Mouse (Mus musculus) regulatory T cell (primary cell): ENCODE measurements around the gene Rap1gap.

Experiments
- in situ Hi-C: fragments of 300-600 bp; cut with MboI, MseI; formaldehyde crosslinking; loops from one replicate; pipeline ENCODE4 v1.15.1; 2025; ENCODE audit warnings: high pct_unique_total_duplicates

Gene Rap1gap

DNA sequence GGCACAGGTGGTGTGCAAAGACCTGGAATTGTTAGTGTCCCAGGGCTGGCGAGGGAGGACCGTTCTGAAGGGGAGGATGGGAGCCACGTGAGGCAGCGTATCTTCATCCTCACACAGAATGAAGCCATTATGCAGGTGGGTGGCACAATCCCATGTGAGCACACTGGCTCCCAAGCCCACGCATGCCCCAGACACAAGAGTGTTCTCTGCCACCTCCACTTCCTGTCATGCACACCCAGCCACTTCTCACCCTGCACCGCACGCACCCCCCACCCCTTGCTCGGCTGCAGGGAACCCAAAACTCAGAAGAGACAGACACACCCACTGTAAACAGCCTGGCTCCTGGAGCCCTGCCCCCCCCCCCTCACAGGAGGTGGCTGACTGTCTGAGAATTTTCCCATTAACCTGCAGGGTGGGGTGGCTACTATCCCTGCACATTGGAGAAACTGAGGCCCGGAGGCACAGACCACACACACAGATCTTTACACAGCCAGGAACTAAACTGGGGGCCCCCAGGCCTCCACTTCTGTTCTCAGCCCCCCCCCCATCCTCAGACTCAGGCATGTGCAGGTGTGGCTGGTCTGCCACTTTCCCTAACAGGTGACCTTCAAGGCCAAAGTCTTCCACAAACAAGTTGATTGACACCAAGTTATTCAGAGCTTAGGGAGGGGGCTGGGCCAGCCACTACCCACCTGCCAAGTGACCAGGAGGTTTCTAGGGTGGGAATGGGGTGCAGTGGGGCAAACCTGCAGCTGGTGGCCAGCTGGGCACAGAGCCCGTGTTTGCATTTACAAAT, 27.8 kb downstream of the Rap1gap start:
- in situ Hi-C loops, result no loop called here

DNA sequence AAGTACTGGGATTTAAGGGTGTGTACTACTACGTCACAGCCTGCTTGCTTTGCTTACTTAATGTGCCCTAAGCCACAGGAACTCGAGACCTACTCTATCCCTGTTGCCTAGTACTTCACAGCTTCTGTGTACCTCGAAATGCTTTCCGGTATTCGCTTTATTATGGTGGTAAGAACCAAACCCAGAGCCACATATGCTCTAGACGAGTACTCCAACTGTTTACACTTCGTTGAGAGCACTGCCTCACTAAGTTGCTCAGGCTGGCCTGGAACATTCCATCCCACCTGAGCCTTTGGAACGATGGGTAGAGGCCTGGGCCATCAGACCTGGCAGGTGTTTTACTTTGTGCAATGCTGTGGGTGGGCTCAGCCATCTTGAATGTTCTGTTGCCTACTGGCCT, 30.8 kb downstream of the Rap1gap start:
- in situ Hi-C loops, result no loop called here

DNA sequence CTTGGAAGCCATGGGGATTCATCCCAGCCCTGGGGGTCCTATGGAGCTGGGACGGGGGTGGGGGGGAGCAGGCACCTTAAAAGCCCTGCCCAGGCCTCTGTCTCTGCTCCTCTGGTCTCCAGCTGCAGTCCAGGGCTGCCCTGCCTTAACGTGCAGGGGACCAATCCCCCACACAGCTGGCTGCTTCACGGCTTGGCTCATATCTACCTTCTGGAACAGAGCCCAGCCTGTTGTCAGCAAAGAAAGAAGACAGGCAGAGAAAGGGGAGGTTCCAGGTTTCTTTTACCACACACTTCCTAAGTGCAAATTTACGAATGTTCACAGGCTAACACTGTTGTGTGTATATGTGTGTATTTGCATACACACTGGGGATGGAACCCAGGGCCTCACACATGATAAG, 31.4 kb downstream of the Rap1gap start:
- in situ Hi-C loops, result no loop called here

DNA sequence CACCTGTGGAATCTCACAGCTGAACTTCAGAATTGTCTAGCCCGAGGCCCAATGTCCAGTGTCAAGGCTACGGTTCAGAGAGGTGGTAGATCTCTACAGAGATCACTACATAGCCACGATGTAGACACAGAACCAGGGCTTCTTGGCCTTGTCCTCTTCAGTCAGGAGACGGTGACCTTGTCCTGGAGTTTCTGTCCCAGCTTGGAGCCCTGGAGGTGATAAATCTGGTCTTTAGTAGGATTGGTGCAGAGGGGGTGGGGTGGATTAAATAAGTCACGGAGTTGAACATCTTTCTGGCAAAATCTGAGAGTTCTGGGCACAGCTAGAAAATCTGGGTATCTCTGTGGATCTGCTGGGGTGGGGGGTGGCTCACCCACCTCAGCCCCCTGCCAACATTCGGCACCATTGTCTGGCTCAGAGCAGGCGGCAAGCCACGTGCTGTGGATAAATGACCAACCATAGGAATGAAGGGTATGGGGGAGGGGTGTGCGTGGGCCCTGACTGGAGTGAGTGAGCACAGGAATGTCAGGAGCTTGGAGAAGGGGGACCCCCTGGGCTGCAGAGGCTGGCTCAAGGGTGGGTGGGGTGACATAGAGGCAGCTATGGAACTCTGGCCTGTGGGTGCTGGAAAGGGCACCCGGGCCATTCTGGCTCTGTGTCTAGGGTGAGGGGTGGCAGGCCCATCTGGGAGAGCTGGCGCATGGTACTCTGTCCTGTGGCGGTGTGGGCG, 32.8 kb downstream of the Rap1gap start:
- in situ Hi-C loops, result no loop called here

DNA sequence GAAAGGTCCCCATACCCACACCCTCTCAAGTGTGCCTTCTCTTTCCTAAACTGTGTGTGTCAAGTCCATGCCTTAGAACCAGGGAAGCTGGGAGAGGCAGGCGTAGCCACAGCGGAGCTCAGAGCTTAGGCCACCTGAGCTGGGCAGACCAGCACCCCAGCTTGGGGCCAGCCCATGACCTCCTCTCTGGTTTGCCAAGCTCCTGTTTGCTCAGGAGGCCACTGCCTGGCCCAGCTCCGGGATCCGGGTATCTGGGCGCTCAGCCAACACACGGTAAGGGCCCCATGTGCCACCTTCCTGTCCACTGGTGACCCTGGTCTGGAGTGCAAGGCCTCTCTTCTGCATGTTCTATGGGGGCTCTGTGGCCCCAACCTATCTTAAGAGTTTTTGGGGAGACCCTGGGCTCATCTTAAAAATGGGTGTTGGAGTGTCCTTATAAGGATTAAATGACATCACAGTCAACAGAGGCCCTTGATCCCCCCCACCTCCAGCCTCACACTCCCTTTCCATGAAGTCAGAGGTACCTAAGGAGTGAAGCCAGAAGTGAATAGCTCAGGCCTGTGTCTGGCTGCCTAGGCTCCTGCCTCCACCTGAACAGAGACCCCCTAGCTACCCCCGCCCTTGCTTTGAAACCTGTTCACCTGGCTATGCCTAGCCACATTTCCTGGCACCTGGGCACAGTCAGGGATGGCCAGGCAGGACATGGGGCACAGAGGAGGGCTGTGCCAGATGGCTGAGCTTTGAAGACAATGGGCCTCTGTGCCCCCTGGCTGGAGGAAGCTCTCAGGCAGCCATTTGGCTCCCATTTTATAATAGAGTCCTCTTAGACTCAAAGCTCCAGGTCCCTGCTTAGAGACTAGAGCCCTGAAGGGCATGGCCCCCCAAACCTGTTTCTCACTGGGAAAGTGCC, 33.8 kb downstream of the Rap1gap start:
- in situ Hi-C loops, result no loop called here

DNA sequence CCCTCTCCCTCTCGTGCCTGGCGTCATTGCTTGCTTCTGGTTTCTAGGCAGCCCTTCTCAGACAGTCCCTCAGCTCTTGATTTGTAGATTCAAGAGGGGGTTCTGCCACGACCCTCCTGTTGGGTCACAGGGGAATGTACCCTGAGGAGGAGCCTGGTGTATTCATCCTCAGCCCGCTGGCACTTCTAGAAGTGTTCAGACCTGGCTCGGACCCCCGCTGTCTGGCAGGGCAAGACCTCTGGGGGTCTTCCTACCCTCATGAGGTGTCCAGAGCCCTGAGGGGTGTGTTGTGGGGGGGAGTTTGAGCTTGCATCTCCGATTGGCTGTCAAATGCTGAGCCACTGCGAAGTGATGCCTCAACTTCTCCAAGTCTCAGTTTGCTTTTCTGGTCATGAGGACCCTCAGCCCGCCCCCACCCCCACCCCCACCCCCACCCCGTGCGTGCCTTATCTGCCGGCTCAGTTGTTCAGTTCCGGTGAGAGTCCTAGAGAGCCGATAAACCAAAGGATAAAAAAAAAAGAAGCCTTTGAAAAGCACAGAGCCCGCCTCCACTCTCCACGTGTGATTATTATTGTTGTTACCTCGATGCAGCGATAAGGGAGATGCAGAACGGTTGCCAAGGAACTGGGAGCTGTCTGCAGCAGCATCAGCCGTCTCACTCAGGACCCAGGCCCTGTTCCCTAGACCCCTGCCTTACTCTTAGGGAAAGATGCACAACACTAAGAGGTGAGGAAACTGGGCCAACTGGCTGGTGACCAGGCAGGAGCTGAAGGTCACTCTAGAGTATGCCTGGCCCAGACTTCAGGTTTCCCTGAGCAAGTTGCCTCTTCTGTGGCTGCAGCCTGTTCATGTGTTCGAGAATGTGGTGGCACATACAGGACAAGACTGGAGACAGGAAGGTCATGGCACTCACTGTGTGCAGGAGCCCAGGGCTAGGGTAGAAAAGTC, 35.0 kb downstream of the Rap1gap start:
- in situ Hi-C loops, result no loop called here

DNA sequence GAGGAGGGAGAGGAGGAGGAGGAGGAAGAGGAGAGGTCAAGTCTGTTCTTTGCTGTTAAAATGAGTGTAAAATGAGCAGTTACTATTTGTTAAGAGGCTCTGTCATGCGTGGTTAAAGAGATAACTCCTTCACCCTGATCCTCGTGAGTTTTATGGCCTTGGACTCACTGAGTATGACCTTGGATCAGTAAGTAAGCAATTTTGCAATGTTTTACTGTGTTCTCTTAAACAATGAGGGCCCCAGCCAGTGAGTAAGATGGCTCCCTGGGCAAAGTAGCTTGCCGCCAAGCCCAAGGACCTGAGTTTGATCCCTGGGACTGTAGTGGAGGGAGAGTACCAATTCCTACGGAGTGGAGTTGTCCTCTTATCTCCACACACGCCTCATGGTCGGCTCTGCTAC, 36.4 kb downstream of the Rap1gap start:
- in situ Hi-C loops, result no loop called here

DNA sequence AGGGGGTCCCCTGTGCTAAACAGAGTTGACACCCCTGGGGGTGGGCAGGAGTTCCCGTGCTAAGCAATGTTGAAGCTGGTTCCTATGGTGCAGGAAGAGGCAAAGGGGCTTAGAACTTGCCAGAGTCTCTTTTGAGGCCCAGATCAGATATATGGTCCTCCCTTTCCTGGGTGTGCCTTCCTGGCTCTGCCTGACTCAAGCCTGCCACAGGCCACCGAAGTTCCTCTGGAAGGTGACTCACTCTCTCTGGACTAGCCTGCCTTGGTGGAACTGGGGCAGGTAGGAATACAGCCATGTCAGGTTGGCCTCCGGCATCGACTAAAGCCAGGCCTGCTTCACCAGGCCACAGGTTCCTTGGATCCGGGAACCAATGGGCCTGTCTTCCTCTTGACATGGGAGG, 38.6 kb downstream of the Rap1gap start:
- in situ Hi-C loops, result no loop called here

DNA sequence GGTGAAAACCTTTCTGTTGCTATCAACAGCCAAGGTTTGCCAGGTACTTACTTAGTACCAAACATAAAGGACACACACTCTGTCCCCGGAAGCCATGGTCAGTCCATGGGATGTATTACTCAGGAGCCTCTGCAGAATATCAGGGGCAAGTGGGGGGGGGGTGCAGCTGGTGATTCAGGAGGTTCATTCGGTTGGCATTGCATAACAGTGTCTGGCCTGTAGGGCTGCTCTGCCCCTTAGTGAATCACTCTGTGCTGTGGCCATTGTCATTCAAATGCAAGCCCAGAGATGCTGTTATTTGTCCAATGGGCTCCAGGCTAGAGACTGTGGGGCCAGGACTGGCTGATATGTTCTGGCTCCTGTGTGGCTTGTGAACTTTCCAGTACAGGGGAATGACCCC, 40.0 kb downstream of the Rap1gap start:
- in situ Hi-C loops, result no loop called here

DNA sequence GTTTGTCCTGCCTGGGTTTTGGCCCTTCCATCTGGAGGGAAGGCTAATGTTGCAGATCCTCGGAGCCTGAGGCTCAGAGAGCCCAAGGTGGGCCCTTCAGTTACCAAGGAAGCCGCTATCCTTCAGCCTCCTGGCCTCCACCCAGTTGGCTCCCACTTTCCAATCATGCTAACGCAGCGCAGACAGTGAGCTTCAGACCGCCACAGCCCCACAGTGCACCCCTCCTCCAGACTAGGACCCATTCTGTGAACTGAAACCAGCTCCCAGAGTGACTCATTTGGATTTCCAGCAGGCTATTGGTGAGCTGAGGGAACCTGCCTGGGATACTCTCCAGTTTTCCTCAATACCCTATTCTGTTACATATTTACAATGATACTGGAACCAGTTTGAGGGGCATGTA, 40.9 kb downstream of the Rap1gap start:
- in situ Hi-C loops, result no loop called here

DNA sequence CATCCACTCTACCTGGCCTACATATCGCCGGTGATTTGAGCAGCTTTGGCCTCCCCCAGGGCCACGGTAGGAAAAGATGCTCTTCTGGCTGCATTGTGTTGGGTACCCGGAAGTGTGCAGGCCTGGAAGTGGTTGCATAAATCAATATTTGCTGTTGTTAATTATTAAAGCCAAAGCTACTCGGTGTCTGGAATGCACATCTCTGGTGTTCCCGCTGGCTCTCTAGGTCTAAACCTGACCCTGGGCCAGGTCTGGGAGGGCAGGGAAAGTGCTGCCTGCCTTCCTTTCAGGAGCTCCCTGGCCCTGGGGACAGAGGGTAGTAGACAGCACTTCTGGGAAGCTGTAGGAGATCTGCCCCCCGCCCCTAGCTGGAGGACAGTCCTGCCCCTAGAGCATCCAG, 42.0 kb downstream of the Rap1gap start:
- in situ Hi-C loops, result no loop called here

DNA sequence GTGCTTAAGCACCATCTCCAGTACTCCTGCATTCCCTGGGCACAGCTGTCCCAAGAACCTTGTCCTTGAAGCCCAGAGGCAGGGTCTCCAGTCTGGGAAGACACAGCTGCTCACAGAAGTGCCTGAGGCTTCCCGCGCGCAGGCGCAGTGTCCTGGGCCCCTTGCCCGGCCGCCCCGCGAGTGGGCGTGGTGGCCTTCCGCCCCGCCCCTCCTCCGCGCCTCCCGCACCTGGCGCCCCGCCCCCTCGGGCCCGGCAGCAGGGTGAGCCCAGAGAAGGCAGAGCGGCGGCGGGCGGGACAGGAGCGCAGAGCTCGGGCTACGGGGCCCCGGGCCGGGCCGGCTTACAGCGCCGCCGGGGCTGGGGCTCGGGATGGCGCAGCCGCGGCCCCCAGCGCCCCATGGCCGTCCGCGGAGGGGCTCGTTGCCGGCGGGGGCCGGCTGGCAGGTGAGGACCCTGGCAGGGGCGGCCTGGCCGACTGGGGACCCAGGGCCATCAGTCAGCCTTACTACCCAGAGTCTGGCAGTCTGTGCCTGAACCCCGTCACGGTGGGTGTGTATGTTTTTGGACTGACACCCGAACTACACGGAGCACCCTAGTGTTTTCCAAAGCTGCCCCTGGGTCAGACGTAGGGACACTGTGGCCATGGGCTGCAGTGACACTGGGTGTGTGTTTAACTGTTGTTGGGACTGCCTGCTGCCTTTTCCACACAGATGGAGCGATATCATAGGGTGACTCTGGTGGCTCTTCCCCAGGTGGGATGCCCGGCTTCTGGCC, 42.9 kb downstream of the Rap1gap start:
- in situ Hi-C loops, result no loop called here

DNA sequence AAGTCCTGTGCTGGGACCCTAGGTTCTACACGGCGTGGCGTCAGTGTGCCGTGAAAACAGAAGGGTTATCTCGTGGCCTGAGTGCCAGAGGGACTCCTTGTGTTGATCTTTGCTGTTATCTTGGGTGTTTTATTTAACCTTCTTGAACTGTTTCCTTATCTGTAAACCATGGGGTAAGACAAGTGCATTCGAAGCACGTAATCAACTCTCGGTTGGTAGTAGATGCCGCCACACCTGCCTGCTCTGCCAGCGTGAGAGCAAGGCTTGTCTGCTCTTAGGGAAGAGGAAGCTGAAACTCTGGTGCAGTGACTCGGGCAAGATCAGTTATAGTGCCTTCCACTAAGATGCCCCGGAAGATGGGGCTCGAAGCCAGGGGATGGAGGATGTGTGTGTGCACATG, 48.4 kb downstream of the Rap1gap start:
- in situ Hi-C loops, result no loop called here

DNA sequence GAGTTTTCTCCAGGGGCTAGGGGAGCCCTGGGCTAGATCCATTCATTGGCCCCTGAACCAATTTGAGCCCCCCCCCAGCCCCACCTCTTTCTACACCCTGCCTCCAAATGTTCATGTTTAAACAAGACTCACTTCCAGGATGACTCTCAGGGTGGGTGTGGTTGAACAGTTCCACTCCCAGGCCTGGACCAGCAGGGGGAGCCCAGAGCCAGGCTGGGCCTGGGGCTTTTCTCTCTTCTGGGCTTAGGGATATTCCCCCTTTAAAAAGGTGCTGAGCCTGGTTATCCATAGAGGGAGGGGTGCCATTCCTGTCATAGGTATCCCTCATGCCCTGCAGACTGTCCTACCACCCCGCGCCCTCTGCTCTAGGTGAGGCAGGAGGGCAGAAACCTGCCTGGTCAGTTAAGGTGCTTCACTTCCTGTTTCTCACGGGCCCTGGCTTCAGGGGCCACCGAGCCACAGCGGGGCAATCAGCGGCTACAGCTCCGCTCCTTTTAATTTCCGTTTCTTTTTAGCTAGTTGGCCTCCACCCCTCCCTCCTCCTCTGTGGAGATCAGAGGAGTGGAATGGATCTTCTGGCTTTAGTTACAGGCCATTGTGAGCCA, 49.6 kb downstream of the Rap1gap start:
- in situ Hi-C loops, result no loop called here

DNA sequence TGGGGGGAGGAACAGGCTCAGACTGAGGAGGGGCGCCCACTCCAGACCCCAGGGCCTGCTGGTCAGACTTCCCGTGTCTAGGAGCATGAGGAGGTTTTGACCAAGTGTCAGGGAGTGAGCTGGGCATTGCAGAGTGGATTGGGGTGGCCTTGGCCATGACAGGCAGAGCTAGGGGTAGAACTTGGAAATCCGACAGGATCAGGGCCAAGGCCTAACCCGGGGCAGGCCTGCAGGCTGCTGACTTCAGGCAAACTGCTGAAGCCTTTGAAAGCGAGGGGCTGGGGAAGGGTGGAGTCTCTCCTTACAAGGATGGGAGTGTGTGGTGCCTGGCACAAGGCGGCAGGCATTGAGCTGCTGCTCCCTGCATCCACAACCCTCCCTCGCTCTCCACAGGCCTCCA, 52.5 kb downstream of the Rap1gap start:
- in situ Hi-C loops, result no loop called here

DNA sequence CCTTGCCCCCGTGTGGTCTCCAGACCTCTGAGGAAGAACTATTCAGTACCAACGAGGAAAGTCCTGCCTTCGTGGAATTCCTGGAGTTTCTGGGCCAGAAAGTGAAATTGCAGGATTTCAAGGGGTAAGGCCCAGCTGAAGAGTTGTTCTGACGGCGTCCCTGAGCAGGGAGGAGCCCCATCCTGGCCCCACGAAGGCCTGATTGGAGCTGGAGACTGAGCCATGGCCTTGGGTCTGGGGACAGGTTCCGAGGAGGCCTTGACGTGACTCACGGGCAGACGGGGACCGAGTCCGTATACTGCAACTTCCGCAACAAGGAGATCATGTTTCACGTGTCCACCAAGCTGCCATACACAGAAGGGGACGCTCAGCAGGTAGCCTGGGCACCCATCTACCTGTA, 53.1 kb downstream of the Rap1gap start:
- in situ Hi-C loops, result no loop called here

DNA sequence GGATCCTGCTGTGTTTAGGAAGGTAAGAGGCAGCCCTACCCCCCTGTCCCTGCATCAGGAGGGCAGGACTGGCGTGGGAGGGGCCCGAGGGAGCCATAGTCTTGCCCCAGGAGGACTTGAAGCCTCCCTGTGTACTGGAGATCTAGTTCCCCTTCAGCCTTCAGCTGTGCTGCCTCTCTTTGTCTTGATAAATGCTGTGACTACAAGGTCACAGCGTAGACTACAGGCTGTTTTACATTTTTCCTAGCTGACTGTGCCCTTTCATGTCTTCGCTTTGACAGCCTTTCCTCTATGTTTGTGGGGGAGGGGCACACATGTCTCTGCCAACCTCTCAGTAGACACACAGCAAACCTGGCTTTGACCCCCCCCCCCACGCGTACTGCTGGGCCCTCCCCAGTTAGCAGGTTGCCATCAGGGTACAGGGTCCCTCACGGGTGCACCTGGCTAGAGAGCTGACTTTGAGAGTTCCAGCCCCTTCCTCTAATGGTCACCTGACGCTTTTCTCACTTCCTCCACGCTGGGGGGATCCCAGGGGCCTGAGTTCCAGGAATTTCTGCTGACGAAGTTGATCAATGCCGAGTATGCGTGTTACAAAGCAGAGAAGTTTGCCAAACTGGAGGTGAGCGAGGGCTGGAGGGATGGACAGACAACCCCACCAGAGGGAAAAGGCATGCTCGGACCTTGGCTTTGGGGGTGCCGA, 55.0 kb downstream of the Rap1gap start:
- in situ Hi-C loops, result no loop called here

DNA sequence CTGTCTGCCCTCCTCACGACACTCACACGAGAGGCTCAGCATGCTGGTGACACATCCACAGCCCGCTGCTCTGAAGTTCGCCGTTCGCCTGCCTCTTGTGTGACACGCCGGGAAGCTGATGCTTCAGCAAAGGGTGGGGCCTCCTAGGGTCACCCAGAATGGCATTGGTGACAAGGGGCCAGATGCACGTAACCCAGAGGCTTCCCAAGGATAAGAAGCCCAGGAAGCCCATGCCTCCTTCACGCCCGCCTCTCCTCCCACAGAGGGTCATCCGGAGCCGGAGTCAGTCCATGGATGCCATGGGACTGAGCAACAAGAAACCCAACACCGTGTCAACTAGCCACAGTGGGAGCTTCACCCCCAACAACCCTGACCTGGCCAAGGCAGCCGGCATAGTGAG, 57.0 kb downstream of the Rap1gap start:
- in situ Hi-C loops, result no loop called here

DNA sequence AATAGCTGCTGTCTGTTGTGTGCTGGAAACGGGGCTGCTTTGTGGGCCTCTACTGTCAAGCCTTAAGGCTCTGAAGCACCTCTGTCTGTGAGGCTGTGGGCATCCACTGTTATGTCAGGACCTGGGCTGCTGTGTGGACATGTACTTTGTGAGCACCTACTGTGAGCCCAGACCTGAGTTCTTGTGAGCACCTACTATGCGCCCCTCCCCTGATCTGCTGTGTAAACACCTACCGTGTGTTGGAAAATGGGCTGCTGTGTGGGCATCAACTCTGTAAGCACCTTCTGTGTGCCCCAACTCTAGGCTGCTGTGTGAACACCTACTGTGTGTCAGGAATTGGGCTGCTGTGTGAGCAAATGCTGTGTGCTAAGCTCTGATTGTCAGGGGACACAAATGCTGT, 57.7 kb downstream of the Rap1gap start:
- in situ Hi-C loops, result no loop called here
